Mouse (Mus musculus) heart, embryonic 16.5 days (tissue): Measurements from ENCODE around the gene Prkg1. TPM values are rescaled to one million over a fixed set of nuclear protein-coding genes. Genes with fewer than 3 reads are reported as not detected.
"Not testable (repeated sequence)": the region's sequence is repeated elsewhere in the genome, so short reads cannot be mapped to it uniquely, and the experiment has no call there.

Experiments
- ATAC-seq: fragments of 200-750 bp; cut with Nextera tagmentation; replicated peaks from 2 replicates; pipeline ENCODE4 v1.8.0; 2017; ENCODE audit warnings: moderate number of reproducible peaks; ENCODE audit not compliant: insufficient read depth, low FRiP score; ENCODE audit errors: extremely low read depth
- H3K27ac ChIP-seq: fragments of 300-500 bp; sonication (generic); 2 replicates; pipeline ENCODE4 v1.5.1; 2014; ENCODE audit warnings: mild to moderate bottlenecking, low read length, control low read depth, moderate library complexity
- H3K27me3 ChIP-seq: fragments of 300-500 bp; sonication (generic); 2 replicates; pipeline ENCODE4 v1.6.1; 2014; ENCODE audit warnings: low read length, mixed read lengths; ENCODE audit not compliant: control insufficient read depth, insufficient read depth
- H3K36me3 ChIP-seq: fragments of 300-500 bp; sonication (generic); 2 replicates; pipeline ENCODE4 v1.6.1; 2014; ENCODE audit not compliant: control insufficient read depth, insufficient read depth
- H3K4me1 ChIP-seq: fragments of 300-500 bp; sonication (generic); 2 replicates; pipeline ENCODE4 v1.6.1; 2014; ENCODE audit warnings: low read length, mixed read lengths; ENCODE audit not compliant: control insufficient read depth, insufficient read depth
- H3K4me2 ChIP-seq: fragments of 300-500 bp; sonication (generic); 2 replicates; pipeline ENCODE4 v1.6.1; 2014; ENCODE audit warnings: low read depth, mild to moderate bottlenecking, control low read depth, low read length
- H3K4me3 ChIP-seq: fragments of 300-500 bp; sonication (generic); 2 replicates; pipeline ENCODE4 v1.5.1; 2014; ENCODE audit warnings: mild to moderate bottlenecking, control low read depth, low read length
- H3K9ac ChIP-seq: fragments of 300-500 bp; sonication (generic); 2 replicates; pipeline ENCODE4 v1.6.1; 2014; ENCODE audit warnings: low read length, control low read depth
- H3K9me3 ChIP-seq: fragments of 300-500 bp; sonication (generic); replicated peaks from 2 replicates; pipeline ENCODE4 v1.6.1; 2016; ENCODE audit warnings: low read length; ENCODE audit not compliant: control insufficient read depth
- WGBS: fragments of 180-500 bp; shearing (Covaris S2); extraction: QIAGEN DNeasy Blood & Tissue Kit; methylation state at CpG from one replicate; pipeline ENCODE4 v1.1.7; 2014; 5-methylcytosine and 5-hydroxymethylcytosine counted together
- polyA plus RNA-seq: library from polyadenylated mRNA; unstranded; fragments of >200 nt; fragmentation: Nextera tagmentation; extraction: Ambion mirVana; gene quantifications from 2 replicates; pipeline ENCODE4 v1.2.1, GENCODE M21; 2015

Gene Prkg1
- polyA plus RNA-seq, 1 experiment from 2014 or later = 6.5 TPM

GRCm38 (mm10) chr19:31219261-31219660 is 545.6 kb downstream of the Prkg1 start:
- not testable (repeated sequence) for ATAC-seq, H3K4me1 ChIP-seq, H3K9ac ChIP-seq, H3K27ac ChIP-seq, H3K36me3 ChIP-seq, H3K4me2 ChIP-seq, H3K4me3 ChIP-seq, H3K9me3 ChIP-seq, H3K27me3 ChIP-seq
- 72% methylated on average over 4 of the region's 4 CpGs for WGBS

DNA sequence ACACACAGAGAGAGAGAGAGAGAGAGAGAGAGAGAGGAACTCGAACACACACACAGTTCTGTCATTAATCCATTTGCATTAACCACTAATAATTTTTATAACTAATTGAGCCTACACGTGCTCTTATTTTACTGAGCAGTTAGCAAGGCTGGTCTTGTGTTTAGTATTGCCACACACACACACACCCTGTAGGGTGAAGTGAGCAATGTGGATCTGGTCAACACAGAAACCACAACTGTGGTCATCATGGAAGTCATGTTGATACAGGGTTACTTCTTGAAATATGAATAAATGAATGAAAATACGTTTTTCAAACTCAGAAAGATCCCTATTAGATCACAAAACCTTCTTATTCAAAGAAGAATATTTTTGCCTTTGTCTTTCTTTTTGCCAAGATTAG is 554.0 kb downstream of the Prkg1 start:
- ATAC-seq = no peak
- 71% methylated on average over 3 of the region's 3 CpGs for WGBS
- H3K9me3 ChIP-seq = no peaks in the 10 kb centered on the region
- no peaks in the 10 kb centered on the region for H3K36me3 ChIP-seq
- H3K4me1 ChIP-seq = no peaks in the 10 kb centered on the region
- H3K27ac ChIP-seq = no peak overlapping the region
- no peak overlapping the region for H3K4me3 ChIP-seq
- H3K9ac ChIP-seq = no peak overlapping the region
- H3K27me3 ChIP-seq = no peaks in the 10 kb centered on the region
- no peak overlapping the region for H3K4me2 ChIP-seq

DNA sequence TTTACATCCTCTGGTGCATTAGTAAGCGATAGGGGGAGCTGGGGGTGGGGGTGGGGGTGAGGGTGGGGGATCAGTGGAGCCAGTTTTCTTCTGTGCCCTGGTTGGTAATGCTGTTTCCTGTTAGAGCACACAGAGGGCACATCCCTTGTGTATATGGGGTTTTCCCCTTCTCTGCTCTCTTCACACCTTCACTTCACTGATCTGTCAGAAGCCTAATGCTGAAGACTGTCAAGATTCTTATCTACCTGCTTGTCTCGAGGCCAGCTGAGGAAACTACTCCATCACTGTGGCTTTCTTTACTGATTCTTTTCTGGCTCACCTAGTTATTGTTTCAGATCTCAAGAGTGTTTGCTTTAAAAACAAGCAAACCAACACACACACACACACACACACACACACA is 554.4 kb downstream of the Prkg1 start:
- Histone ChIP-seq H3K27me3 (no peaks in the 10 kb centered on the region), H3K4me3 (no peak overlapping the region), H3K4me2 (no peak overlapping the region), H3K9ac (no peak overlapping the region), H3K4me1 (no peaks in the 10 kb centered on the region), H3K36me3 (no peaks in the 10 kb centered on the region), H3K9me3 (no peaks in the 10 kb centered on the region), H3K27ac (no peak overlapping the region)
- no peak for ATAC-seq
- 43% methylated on average over 2 of the region's 2 CpGs for WGBS

GRCm38 (mm10) chr19:31199583-31199982 is 565.2 kb downstream of the Prkg1 start:
- Histone ChIP-seq H3K4me3 (no peak overlapping the region), H3K9me3 (no peaks in the 10 kb centered on the region), H3K4me2 (no peak overlapping the region), H3K4me1 (peaks cover 7% of the 10 kb centered on the region), H3K27ac (no peak overlapping the region), H3K27me3 (no peaks in the 10 kb centered on the region), H3K36me3 (no peaks in the 10 kb centered on the region), H3K9ac (no peak overlapping the region)
- 44% methylated on average over 5 of the region's 5 CpGs for WGBS
- ATAC-seq = no peak

- 60% methylated on average over 4 of the region's 4 CpGs for WGBS
- ATAC-seq = no peak
- Histone ChIP-seq H3K9ac (no peak overlapping the region), H3K4me2 (no peak overlapping the region), H3K27ac (no peak overlapping the region), H3K4me3 (no peak overlapping the region), H3K9me3 (no peaks in the 10 kb centered on the region), H3K4me1 (peaks cover 7% of the 10 kb centered on the region), H3K36me3 (no peaks in the 10 kb centered on the region), H3K27me3 (no peaks in the 10 kb centered on the region)
Measured at GRCm38 (mm10) chr19:31198461-31198860, 566.4 kb downstream of the Prkg1 start.

DNA sequence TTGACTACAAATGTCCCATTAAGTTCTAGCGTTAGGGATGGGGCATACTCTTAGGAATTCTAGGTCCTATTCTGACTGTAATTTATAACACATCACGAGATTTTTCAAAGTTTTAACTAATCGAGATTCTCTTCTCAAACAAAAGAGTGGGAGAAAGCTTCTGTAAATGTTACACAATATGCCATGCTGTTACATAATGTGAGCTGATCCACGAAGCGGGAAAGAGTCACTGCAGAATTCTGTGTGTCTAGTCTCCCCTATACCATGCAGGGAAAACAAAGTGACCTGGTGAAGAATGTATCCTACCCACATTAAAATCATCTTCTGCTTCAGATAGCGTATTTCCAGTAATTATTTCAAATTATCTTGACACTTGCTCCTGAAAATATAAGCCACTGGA is 567.8 kb downstream of the Prkg1 start:
- H3K4me2 ChIP-seq = no peak overlapping the region
- no peak overlapping the region for H3K27ac ChIP-seq
- no peak for ATAC-seq
- no peaks in the 10 kb centered on the region for H3K36me3 ChIP-seq
- WGBS = 85% methylated on average over 6 of the region's 6 CpGs
- no peak overlapping the region for H3K4me3 ChIP-seq
- no peaks in the 10 kb centered on the region for H3K27me3 ChIP-seq
- no peaks in the 10 kb centered on the region for H3K9me3 ChIP-seq
- H3K4me1 ChIP-seq = peaks cover 7% of the 10 kb centered on the region
- no peak overlapping the region for H3K9ac ChIP-seq

DNA sequence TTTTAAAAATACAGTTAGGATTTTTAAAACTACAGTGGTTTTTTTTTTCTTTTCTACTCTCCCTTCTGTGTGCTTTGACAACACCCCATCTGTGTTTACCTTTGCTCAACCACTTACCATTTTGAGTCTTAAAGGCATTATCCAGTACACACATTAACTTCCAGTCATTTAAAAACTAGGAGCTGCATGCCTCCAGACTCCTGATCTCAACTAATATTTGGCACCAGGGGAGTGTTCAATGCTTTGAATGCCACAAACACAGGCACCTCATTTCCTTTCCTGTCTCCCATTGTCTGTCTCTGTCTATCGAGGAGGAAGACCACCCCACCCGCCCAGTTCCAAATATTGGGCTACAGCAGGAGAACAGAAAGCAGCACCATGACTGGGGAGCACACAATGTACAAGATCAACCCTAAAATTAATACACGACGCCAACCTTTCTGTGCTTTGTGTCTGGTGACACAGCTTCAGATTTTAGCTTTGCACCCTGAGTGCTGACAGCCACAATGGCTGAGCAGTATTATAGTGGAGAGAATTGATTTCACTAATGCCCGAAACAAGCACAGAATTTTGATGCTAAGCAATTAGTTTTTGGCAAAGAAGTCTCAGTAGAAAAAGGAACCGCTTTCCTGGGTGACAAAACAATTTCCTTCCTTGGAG is 576.1 kb downstream of the Prkg1 start:
- ATAC-seq = no peak
- 84% methylated on average over 6 of the region's 6 CpGs for WGBS
- Histone ChIP-seq H3K36me3 (no peaks in the 10 kb centered on the region), H3K4me1 (no peaks in the 10 kb centered on the region), H3K27me3 (no peaks in the 10 kb centered on the region), H3K9me3 (peaks cover 3% of the 10 kb centered on the region; the same call in 1 of the 2 replicates), H3K4me2 (no peak overlapping the region), H3K9ac (no peak overlapping the region), H3K4me3 (no peak overlapping the region), H3K27ac (no peak overlapping the region)

- 84% methylated on average over 4 of the region's 4 CpGs for WGBS
- no peak for ATAC-seq
- Histone ChIP-seq H3K27me3 (no peaks in the 10 kb centered on the region), H3K9ac (no peak overlapping the region), H3K27ac (no peak overlapping the region), H3K4me1 (no peaks in the 10 kb centered on the region), H3K4me3 (no peak overlapping the region), H3K36me3 (no peaks in the 10 kb centered on the region), H3K9me3 (no peaks in the 10 kb centered on the region), H3K4me2 (no peak overlapping the region)
Measured at GRCm38 (mm10) chr19:31180757-31181156, 584.1 kb downstream of the Prkg1 start.

DNA sequence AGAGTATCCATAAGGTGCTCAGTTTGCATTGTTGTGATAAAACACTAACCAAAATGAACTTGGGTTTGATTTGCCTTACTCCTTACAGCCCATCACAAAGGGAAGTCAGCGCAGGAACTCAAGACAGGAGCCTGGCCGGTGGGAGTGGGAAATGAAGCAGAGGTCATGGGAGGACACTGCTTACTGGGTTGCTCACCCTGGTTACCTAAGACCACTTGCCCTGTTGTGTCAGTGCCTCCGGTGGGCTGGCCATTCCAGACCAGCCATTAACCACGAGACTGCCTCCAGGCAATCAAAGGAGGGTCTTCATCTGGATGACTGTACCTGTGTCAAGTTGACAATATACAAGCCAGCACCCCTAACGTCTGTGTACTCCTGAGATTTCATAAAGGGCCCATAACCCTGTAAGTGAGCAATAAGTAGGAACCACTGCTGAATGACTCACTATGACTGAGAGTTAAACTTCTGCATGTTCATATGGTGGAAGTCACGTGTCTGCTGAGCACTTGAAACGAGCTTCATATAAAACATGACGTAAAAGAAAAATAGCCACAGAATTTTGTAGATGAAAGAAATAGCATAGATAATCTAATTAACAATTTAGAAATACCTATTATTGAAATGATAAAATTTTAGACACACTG is 587.4 kb downstream of the Prkg1 start:
- no peaks in the 10 kb centered on the region for H3K27me3 ChIP-seq

More for the DNA sequence above, 587.4 kb downstream of the Prkg1 start:
- WGBS = 82% methylated on average over 8 of the region's 8 CpGs
- Histone ChIP-seq H3K4me2 (no peak overlapping the region), H3K9ac (no peak overlapping the region), H3K36me3 (no peaks in the 10 kb centered on the region), H3K4me1 (no peaks in the 10 kb centered on the region), H3K27ac (no peak overlapping the region), H3K9me3 (no peaks in the 10 kb centered on the region), H3K4me3 (no peak overlapping the region)
- no peak for ATAC-seq
